Mouse (Mus musculus) neural tube, embryonic 11.5 days (tissue): ENCODE results near the gene Nbea. TPM values are rescaled to one million over a fixed set of nuclear protein-coding genes. Genes with fewer than 3 reads are reported as not detected.

Source experiments
- ATAC-seq: fragments of 200-750 bp; cut with Nextera tagmentation; 2 replicates; pipeline ENCODE4 v1.8.0; 2017; ENCODE audit warnings: moderate number of reproducible peaks, mild to moderate bottlenecking, moderate TSS enrichment, moderate library complexity; ENCODE audit not compliant: insufficient read depth, low FRiP score, low TSS enrichment
- DNase-seq: peaks from one replicate; pipeline ENCODE4 v3.0.0-alpha.2; 2015; ENCODE audit warnings: low spot score
- H3K27ac ChIP-seq: fragments of 300-500 bp; sonication (generic); 2 replicates; pipeline ENCODE4 v1.5.1; 2014; ENCODE audit warnings: low read depth, mild to moderate bottlenecking, low read length
- H3K27me3 ChIP-seq: fragments of 300-500 bp; sonication (generic); 2 replicates; pipeline ENCODE4 v1.6.1; 2014; ENCODE audit warnings: mild to moderate bottlenecking, low read length, mixed read lengths; ENCODE audit not compliant: control insufficient read depth, insufficient read depth
- H3K36me3 ChIP-seq: fragments of 300-500 bp; sonication (generic); 2 replicates; pipeline ENCODE4 v1.6.1; 2014; ENCODE audit warnings: mild to moderate bottlenecking, low read length, moderate library complexity, mixed read lengths; ENCODE audit not compliant: control insufficient read depth, insufficient read depth
- H3K4me1 ChIP-seq: fragments of 300-500 bp; sonication (generic); 2 replicates; pipeline ENCODE4 v1.6.1; 2014; ENCODE audit warnings: low read length, mixed read lengths; ENCODE audit not compliant: control insufficient read depth, insufficient read depth
- H3K4me2 ChIP-seq: fragments of 300-500 bp; sonication (generic); 2 replicates; pipeline ENCODE4 v1.6.1; 2014; ENCODE audit warnings: low read depth, mild to moderate bottlenecking, moderate library complexity
- H3K4me3 ChIP-seq: fragments of 300-500 bp; sonication (generic); 2 replicates; pipeline ENCODE4 v1.5.1; 2014; ENCODE audit warnings: low read depth, low read length
- H3K9ac ChIP-seq: fragments of 300-500 bp; sonication (generic); 2 replicates; pipeline ENCODE4 v1.6.1; 2014; ENCODE audit warnings: mild to moderate bottlenecking, low read length
- H3K9me3 ChIP-seq: fragments of 300-500 bp; sonication (generic); 2 replicates; pipeline ENCODE4 v1.6.1; 2016; ENCODE audit warnings: low read length; ENCODE audit not compliant: control insufficient read depth
- WGBS: fragments of 180-500 bp; shearing (Covaris S2); extraction: QIAGEN DNeasy Blood & Tissue Kit; methylation state at CpG from one replicate; pipeline ENCODE4 v1.1.7; 2014; 5-methylcytosine and 5-hydroxymethylcytosine counted together
- polyA plus RNA-seq: library from polyadenylated mRNA; unstranded; fragments of >200 nt; fragmentation: Nextera tagmentation; extraction: Ambion mirVana; gene quantifications from 2 replicates; pipeline ENCODE4 v1.2.1, GENCODE M21; 2014

Gene Nbea
- polyA plus RNA-seq, 1 experiment from 2014 or later, result 18.8 TPM

GRCm38 (mm10) chr3:55780120-55781070 lies 403.1 kb downstream of the Nbea start:
- peak overlapping the region; percentile 1; the same call in 1 of the 2 replicates for H3K4me3 ChIP-seq
- H3K9me3 ChIP-seq, result no peaks in the 10 kb centered on the region
- peak; percentile 71 for DNase-seq
- ATAC-seq, result peak; percentile 56
- peaks cover 45% of the 10 kb centered on the region for H3K27me3 ChIP-seq
- H3K4me1 ChIP-seq, result peaks cover 24% of the 10 kb centered on the region
- H3K27ac ChIP-seq, result peak overlapping the region; percentile 72
- no peaks in the 10 kb centered on the region for H3K36me3 ChIP-seq
- H3K9ac ChIP-seq, result peak overlapping the region; percentile 12; the same call in 1 of the 2 replicates
- peak overlapping the region; percentile 32 for H3K4me2 ChIP-seq
- WGBS, result 0% methylated on average over 53 of the region's 53 CpGs

GRCm38 (mm10) chr3:55778764-55779730 lies 404.5 kb downstream of the Nbea start:
- no peak overlapping the region for H3K9ac ChIP-seq
- H3K27ac ChIP-seq, result no peak overlapping the region
- ATAC-seq, result no peak

GRCm38 (mm10) chr3:55777501-55777900 lies 406.0 kb downstream of the Nbea start:
- ATAC-seq (no peak), DNase-seq (no peak)
- 53% methylated on average over 4 of the region's 4 CpGs for WGBS
- H3K27me3 ChIP-seq, result peaks cover 24% of the 10 kb centered on the region
- H3K36me3 ChIP-seq, result no peaks in the 10 kb centered on the region
- no peak overlapping the region for H3K27ac ChIP-seq
- no peak overlapping the region for H3K4me2 ChIP-seq
- H3K4me1 ChIP-seq, result peaks cover 7% of the 10 kb centered on the region
- no peak overlapping the region for H3K9ac ChIP-seq
- H3K9me3 ChIP-seq, result no peaks in the 10 kb centered on the region
- no peak overlapping the region for H3K4me3 ChIP-seq

More at GRCm38 (mm10) chr3:55778764-55779730, 404.5 kb downstream of the Nbea start:
- Histone ChIP-seq H3K9me3 (no peaks in the 10 kb centered on the region), H3K4me2 (no peak overlapping the region), H3K36me3 (no peaks in the 10 kb centered on the region), H3K27me3 (peaks cover 40% of the 10 kb centered on the region), H3K4me3 (no peak overlapping the region), H3K4me1 (peaks cover 22% of the 10 kb centered on the region)
- WGBS, result 14% methylated on average over 8 of the region's 8 CpGs
- DNase-seq, result no peak

DNA sequence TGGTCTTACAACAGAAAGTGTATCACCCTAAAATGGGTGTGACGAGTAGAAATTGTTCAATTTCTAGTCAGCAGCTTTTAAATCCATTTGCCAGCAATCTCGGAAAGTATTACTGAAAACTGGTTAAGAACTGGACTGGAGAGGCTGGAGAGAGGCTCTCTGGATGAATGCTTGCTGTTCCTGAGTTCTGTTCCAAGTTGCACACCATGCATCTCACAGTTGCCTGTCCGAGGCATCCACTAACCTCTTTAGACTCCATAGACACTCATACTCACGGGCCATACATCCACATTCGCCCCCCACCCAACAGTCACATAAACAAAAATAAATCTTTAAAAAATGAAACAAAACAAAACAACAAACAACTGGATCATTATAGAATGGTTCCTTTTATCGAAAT lies 407.7 kb downstream of the Nbea start:
- no peaks in the 10 kb centered on the region for H3K36me3 ChIP-seq
- peaks cover 9% of the 10 kb centered on the region for H3K27me3 ChIP-seq
- no peak overlapping the region for H3K4me2 ChIP-seq
- H3K4me1 ChIP-seq, result peaks cover 2% of the 10 kb centered on the region
- DNase-seq (no peak), ATAC-seq (no peak)
- H3K9ac ChIP-seq, result no peak overlapping the region
- WGBS, result 82% methylated on average over 6 of the region's 6 CpGs
- H3K27ac ChIP-seq, result no peak overlapping the region
- H3K4me3 ChIP-seq, result no peak overlapping the region
- H3K9me3 ChIP-seq, result no peaks in the 10 kb centered on the region

- no peaks in the 10 kb centered on the region for H3K36me3 ChIP-seq
- no peak overlapping the region for H3K4me2 ChIP-seq
- H3K4me1 ChIP-seq, result no peaks in the 10 kb centered on the region
- H3K27me3 ChIP-seq, result peaks cover 6% of the 10 kb centered on the region
- ATAC-seq (0 out of 2 replicates have a peak, but pooled peaks have one; percentile 42), DNase-seq (peak; percentile 37)
- H3K9ac ChIP-seq, result no peak overlapping the region
- H3K27ac ChIP-seq, result no peak overlapping the region
- H3K9me3 ChIP-seq, result no peaks in the 10 kb centered on the region
- 23% methylated on average over 7 of the region's 7 CpGs for WGBS
- H3K4me3 ChIP-seq, result no peak overlapping the region
Measured at GRCm38 (mm10) chr3:55775245-55775644, 408.3 kb downstream of the Nbea start.

DNA sequence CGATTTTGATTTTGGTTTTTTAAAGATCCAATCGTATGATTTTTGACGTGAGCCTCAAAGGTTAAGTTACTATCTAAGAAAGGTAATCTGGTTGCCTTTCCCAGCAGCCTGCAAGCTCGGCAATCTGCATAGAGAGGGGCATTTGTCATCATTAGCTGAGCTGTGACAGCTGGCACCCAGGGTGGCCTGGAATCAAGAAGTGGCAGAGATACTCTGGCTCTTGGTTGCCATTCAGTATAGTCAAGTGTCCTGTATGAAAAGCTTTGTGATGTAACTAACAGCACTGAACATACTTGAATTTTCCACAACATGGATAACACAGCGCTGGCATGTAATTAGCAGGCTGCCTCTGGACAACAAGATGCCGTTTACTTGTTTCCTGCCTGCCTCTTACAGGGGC lies 409.3 kb downstream of the Nbea start:
- no peaks in the 10 kb centered on the region for H3K4me1 ChIP-seq
- DNase-seq (peak; percentile 36), ATAC-seq (no peak)
- H3K27me3 ChIP-seq, result peaks cover 4% of the 10 kb centered on the region
- 39% methylated on average over 6 of the region's 6 CpGs for WGBS
- H3K4me2 ChIP-seq, result no peak overlapping the region
- no peaks in the 10 kb centered on the region for H3K36me3 ChIP-seq
- H3K9ac ChIP-seq, result no peak overlapping the region
- no peak overlapping the region for H3K4me3 ChIP-seq
- no peaks in the 10 kb centered on the region for H3K9me3 ChIP-seq
- H3K27ac ChIP-seq, result no peak overlapping the region

DNA sequence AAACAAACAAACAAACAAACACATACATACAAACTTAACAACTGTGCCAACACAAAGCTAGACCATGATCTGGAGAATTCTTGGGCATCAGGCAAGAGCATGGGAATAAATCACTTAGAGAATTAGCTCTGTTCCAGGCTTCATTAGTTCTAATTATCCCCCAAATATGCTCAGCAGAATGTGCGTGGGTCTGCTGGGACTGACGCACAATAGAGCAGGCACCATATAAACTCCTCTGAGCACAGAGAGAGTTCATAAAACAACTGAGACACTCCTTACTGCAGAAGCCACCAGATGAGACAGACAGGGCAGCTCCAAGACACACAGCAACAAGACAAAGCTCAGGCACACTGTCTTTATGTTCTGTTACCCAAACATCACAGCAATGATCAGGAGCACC lies 414.2 kb downstream of the Nbea start:
- Histone ChIP-seq H3K27ac (no peak overlapping the region), H3K9ac (no peak overlapping the region), H3K4me2 (no peak overlapping the region), H3K9me3 (no peaks in the 10 kb centered on the region), H3K27me3 (no peaks in the 10 kb centered on the region), H3K4me1 (no peaks in the 10 kb centered on the region), H3K4me3 (no peak overlapping the region), H3K36me3 (no peaks in the 10 kb centered on the region)
- WGBS, result 46% methylated on average over 2 of the region's 2 CpGs
- DNase-seq (no peak), ATAC-seq (no peak)

DNA sequence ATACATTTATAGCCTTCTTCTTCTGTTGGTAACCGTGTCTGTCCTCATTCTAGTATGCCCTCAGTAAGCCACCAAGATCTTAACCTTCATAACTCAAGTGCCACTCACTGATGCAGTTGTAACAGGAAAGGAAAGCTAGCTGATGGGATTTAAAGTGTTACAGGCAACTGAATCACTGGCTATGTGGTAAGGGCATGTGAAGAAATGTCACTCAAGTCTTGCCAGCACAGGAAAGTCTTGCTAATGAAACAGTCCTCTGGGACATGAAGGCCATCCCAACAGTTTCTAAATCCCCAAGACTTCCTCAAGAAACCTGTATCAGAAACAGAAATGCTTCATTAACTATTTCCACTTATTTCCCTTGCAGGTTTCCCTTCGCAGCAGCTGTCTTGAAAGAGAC lies 414.8 kb downstream of the Nbea start:
- H3K27me3 ChIP-seq, result no peaks in the 10 kb centered on the region
- no peaks in the 10 kb centered on the region for H3K9me3 ChIP-seq
- no peak overlapping the region for H3K27ac ChIP-seq
- WGBS, result 83% methylated on average over 2 of the region's 2 CpGs
- DNase-seq (no peak), ATAC-seq (no peak)
- no peaks in the 10 kb centered on the region for H3K4me1 ChIP-seq
- H3K4me2 ChIP-seq, result no peak overlapping the region
- H3K36me3 ChIP-seq, result no peaks in the 10 kb centered on the region
- H3K4me3 ChIP-seq, result no peak overlapping the region
- H3K9ac ChIP-seq, result no peak overlapping the region
